Mouse (Mus musculus): ENCODE results near the gene Zfand3.

Zfand3 gene

DNA sequence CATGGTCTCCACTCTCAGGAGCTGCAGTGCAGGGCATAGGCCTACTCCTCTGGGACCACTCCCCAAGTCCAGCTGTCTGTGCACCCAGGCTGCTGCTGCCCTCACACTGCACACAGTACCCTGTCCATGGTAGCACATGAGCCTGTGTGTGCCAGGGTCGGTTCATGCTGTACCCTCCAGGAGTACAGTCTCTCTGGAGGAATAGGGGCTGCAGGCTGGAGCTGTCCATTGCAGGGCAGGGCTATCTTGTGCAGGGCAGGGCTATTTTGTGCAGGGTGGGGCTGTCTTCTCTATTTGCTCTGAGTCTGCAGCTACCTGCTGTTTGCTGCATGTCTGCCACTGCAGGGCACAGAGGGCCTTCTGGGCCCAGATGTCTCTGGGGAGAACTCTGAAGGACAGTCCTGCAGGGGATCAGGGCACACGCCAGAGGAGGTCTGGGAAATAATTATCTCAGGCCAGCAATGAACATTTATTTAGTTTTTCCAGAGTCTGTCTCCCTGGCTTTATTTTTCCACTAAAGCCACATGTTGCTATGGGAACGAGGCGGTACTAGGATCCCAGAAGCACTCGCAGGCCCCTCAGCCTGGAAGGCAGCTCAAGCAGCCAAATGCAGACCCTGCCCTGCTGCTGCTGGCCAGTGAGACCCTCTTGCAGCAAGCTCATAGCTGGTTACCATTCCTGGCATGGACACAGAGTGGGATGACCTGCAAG, 220.7 kb downstream of the Zfand3 start:
- DNase-seq (ENCODE audit: low spot score in 2 of 2), result no peak

DNA sequence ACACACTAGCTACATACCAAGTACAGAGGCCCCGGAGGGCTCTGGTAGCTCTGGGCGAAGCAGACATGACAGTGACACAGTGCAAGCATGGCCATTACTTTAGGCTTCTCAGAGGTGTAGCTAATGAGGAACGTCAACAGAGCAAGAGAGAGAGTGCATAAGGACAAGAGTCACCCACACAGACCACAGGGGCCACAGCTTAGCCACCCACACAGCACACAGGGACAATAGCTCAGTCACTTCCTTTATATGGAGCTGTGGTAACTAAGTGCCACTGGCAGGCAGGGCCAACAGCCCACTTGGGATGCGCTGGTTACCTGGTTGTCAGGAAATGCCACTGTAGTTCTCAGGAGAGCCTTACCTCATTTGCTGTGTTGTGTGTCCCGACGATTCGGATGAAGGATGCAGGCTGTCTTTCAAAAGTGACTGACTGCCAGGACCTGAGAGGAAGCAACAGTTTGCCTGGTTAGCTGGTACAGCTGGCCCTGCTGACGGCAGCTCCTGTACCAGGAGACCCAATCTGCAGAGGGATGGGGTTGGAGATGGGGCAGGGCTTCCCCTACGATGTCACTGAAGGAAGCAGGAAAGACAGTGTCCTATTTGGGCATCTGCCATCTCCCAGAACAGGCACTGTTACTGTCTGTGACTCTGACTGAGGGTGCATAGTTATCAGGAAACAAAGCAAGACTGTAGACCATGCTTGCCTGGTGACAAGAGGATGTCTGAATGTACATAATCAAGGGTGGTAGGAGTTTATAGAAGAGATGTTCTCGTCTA, 224.1 kb downstream of the Zfand3 start:
- DNase-seq (ENCODE audit: low spot score in 2 of 2), result no peak

DNA sequence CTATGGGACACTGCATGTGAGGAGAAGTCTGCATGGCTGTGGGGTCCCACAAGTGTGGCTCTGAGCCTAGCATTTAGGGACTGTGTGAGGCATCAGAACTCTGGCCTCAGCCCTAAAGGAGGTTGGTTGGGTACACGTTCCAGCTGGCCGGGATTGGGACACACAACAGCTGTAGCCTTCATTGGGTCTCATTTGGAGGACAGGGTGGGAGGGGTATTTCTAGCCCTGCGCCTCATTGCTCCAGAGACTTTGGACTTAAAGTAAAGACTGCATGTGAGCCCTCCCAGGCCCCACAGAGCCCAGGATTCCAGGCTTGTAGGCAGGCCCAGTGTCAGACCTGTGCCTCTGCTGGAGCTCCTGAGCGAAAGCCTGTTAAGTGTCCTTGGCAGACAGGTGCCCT, 225.9 kb downstream of the Zfand3 start:
- no peak for DNase-seq (ENCODE audit: low spot score in 2 of 2)

DNA sequence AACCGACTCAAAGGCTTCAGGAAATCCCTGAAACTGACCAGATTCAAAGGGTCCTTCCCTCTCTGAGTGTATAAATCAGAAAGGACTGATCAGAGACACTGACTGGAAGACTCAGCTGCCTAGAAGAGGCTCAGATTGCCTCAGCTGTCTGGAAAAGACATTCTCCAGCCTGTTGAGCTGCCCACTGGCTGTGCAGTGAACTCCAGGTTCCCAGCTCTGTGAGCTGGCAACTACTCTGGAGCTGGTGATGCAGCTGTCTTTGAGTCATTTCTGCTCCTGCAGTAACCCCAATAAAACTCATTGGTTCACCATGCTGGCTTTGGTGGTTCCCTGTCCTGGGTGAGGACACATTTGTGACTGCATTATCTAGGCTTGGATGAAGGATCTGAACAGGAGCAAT, 226.9 kb downstream of the Zfand3 start:
- no peak for DNase-seq (ENCODE audit: low spot score in 2 of 2)

DNA sequence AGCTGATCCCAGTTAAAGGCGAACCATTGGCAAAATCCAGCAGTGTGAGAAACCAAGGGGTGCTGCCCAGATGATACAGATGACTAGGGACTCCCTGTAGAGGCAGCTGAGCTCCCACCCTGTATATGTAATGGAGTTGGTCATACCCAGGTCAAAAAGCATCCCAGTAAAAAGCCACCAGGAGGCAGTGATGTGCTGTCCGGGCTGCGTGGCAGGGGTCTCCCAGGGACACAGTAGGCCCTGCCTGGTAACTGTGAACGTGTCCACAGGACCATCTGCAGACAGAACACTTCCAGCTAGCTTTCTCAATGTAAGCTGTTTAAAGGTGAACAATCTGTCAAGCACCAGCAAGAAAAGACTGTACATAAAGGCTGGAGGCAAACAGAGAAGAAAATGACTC, 228.2 kb downstream of the Zfand3 start:
- no peak for DNase-seq (ENCODE audit: low spot score in 2 of 2)

DNA sequence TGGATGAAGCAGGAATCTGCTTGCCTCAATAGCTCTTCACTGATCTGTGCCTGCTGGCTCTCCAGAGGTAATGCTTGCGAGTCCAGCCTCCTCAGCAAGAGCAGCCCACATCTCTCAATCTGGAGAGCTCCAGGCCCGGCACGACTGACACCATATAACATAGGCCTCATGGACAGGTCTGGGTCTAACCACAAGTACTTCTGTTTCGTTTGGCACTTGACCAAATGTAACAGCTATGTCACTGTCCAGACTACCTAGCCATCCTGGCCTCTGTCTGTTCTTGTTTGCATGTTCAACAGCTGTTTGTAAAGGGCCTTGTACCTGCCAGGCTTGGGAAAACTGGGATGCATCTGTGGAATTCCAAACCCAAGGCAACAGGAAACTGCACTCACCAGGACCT, 230.8 kb downstream of the Zfand3 start:
- DNase-seq (ENCODE audit: low spot score in 2 of 2), result no peak

DNA sequence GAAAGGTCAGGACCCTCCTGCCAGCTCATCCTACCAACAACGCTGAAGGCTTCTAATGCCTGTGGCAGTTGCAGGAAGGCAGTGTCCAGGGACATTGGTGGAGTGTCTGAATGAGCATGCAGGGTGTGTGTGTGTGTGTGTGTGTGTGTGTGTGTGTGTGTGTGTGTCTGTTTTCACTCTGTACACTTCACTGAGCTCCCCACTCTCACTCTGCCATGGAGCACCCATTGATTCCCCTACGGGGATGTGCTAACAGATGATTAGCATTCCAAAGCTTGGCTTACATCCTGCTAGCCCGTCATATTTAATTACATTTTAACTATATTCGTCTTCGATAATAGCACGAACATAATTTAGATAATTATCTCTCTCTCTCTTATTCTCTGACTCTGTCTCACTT, 232.1 kb downstream of the Zfand3 start:
- no peak for DNase-seq (ENCODE audit: low spot score in 2 of 2)

DNA sequence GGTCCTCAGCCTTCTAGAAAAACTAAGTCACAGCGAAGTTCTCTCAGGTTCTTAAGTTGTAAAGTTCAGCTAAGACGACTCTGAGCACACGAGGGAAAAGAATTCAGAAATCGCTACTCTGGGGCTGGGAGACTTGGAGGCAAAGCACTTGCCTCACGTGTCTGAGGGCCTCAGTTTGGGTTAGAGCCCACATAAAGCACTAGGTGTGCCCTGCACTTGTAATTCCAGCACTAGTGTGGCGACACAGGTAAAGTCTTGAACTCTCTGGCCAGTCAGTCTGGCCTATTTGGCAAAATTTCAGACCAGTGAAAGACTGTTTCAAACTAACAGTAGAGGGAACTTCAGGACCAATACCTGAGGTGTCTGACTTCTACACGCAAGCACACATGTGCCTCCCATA, 233.1 kb downstream of the Zfand3 start:
- no peak for DNase-seq (ENCODE audit: low spot score in 2 of 2)

DNA sequence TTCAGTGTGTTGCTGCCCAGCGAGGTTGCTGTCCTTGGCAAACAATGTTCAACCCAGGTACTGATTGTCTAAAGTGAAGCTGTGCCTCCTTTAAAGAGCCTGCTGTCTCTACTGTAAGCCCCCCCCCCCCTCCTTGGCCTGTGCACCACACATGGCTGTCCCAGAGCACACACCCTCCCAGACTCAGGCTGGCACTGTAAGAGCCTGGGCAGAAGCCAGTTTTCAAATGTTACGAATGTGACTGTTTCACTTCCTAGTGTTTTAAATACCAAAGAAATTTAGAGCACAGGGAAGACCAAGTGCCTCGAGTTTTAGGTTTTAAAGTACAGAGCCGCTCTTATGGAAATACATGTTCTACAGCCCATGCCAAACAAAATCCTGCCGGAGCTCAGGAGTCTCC, 234.9 kb downstream of the Zfand3 start:
- DNase-seq (ENCODE audit: low spot score in 2 of 2), result no peak

DNA sequence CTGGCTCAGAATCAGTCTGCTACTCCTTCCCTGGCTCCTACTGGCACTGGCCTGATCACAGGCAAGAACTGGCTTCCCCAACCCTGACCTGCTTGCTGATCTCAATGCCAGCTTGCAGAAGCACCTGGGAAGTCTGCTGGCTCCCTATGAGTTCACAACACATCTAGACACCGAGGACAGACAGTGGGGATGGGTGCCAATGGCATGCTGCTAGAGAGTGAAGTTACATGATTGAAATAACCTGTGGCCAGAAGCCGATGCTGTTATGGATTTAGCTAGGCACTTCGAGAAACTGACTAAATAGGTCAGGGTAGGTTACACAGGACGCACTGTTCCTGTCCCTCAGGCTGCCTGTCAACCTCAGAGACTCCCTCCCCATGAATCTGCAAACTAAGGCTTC, 236.1 kb downstream of the Zfand3 start:
- DNase-seq (ENCODE audit: low spot score in 2 of 2), result no peak

DNA sequence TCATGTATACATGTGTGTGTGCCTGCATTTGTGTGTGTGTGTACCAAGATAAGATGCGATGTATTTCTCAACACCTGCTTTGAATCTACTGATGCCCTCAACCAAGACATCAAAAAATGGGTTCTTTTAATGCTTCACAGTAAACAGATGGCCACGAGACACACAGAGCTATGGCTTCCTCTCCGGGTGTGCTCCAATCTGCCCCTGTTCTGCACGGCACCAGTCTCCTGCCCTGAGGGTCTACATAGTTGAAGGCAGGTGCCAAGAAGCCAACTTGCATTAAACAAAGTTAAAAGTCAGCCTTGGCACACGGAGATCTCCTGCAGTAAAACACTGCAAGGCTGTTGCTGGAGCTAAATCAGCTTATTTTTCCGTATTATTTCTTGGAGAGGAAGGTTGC, 236.5 kb downstream of the Zfand3 start:
- no peak for DNase-seq (ENCODE audit: low spot score in 2 of 2)

DNA sequence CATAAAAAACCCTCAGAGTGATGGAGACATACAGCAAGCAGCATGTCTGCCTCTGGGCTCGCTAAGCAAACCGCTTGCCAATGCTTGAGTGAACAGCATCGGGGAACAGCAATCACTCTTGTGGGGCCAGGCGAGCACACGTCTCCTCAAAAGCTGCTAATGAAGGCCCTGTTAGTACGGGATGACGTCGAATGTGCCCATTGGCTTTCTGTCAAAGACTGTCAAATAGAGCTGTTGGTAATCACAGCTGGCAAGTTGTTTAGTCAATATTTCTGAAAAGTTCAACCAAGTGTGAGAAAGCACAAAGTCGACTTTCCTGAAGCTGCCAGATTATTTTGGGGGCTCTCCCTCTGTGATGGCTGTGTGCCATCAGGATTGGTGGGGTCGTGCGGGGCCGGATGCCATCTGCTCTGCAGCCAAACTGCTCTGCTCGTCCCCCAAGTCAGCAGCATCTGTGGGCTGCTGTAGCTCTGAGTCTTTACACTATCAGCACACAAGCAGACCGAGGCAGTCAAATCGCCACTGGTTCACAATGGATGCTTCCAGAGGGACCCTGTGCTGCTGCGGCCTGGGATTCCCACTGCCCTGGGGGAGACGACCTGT, 237.3 kb downstream of the Zfand3 start:
- DNase-seq (ENCODE audit: low spot score in 2 of 2), result no peak

DNA sequence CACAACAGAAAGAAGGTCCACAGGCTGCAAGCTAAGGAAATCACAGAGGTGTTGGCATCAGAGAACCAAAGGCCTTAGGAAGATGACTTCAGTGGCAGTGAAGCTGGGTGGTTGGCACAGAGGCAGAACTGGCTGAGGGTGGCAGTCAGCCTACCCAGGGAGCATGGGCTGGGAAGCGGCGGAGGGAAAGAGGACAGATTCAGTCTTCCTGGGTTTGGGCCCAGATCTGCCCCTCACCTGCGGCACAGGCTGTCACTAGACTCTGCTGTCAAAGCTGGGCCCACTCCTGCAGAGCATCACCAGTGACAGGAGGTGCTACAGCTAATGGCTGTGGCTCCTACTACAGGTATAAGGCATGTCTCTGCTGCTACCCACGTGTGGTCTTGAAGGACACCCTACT, 238.1 kb downstream of the Zfand3 start:
- DNase-seq (ENCODE audit: low spot score in 2 of 2), result no peak

DNA sequence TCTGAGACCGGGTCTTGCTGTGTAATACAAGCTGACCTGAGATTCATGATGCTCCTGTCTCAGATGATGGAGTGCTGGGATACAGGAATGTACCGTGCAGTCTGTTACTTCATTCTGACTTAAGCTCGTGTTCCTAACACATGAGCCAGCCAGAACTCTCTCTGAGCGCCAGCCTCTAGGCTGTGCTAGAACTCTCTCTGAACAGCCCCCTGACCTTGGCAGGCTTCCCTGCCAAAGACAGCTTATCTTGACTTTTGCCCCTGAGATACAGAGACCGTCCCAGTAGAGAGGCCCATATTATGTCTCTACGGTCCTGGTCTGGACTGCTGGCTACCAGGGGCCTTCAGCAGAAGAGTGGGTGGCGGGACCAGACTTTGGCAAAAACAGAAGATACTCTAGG, 239.0 kb downstream of the Zfand3 start:
- DNase-seq (ENCODE audit: low spot score in 2 of 2), result no peak

DNA sequence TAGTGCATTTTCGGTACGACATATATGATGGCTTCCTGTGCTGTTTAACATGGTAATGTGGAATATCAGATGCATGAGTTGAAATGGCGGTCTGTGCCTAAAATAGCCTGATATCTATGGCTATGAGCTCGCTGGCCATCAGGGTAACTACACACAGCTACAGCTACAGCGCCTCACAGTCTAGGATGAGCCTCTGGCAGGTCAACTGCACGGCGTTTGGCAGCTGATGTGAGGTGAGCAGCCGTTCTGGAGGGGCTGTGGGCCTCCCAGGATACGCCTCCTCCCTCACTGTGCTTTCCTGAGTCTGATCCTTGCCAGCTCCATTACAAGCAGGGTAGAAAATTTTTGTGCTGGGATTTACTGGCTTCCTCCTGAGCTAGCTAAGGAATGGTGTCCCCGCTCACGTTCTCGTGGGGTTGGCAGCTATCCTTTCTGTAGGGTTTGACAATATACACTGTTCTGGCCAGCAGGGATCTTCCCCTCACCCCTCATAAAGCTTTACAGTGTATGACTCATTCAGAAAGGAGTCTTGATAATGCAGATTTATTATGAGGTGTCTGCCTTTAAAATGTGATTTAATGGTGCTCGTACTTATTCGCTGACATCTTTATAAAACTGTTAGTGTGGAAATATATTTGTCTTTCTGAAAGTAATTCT, 240.2 kb downstream of the Zfand3 start:
- no peak for DNase-seq (ENCODE audit: low spot score in 2 of 2)

DNA sequence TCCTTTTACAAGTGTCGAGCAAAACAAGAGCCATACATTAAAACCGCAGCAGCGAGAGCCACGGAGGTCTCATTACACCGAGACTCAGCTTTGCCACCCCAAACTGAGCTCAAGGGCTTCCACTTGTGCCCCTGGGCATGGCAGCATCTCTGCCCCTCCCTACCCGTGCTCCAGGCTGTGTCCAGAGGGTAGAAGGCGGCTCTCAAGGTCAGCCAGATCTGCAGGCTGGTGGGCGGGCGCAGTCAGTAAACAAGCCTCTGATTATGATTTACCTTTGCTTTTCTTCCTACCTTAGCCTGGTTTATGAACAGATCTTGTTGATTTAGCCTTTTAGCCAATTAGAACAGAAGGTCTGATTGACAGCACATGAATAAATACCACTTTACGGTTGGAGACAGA, 240.8 kb downstream of the Zfand3 start:
- no peak for DNase-seq (ENCODE audit: low spot score in 2 of 2)

DNA sequence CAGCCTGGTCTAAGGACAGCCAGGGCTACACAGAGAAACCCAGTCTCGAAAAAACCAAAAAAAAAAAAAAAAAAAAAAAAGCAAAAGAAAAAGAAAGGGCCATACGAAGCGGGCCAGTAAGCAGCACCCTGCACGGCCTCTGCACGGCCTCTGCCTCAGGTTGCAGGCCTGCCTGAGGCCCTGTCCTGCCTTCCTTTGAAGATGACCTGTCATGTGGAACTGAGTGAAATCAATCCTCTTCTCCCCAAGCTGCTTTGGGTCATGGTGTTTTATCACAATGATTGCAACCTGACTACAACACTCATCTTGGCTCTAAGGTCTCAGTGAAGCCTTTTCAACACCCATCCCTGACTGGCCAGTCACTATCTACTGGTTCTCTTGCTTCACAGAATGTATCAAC, 248.5 kb downstream of the Zfand3 start:
- no peak for DNase-seq (ENCODE audit: low spot score in 2 of 2)

DNA sequence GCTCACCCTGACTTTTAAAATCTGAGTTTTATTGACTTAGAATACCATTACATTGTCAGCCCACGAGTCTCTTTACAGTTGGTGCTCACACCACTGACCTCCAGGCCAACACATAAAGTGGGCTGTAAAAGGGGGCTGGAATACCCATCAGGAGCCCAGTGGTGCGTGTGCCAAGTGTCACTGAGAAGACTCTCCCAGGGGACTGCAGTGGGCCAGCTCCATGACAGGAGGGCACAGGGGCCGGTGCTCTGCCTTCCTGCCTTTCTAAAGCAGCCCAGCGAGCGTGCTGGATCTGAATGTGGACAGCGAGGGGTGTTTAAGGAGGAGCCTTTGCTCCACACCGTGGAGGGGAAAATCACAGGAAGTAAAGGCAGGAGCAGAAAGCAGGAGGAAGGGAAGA, 249.4 kb downstream of the Zfand3 start:
- DNase-seq (ENCODE audit: low spot score in 2 of 2), result no peak

DNA sequence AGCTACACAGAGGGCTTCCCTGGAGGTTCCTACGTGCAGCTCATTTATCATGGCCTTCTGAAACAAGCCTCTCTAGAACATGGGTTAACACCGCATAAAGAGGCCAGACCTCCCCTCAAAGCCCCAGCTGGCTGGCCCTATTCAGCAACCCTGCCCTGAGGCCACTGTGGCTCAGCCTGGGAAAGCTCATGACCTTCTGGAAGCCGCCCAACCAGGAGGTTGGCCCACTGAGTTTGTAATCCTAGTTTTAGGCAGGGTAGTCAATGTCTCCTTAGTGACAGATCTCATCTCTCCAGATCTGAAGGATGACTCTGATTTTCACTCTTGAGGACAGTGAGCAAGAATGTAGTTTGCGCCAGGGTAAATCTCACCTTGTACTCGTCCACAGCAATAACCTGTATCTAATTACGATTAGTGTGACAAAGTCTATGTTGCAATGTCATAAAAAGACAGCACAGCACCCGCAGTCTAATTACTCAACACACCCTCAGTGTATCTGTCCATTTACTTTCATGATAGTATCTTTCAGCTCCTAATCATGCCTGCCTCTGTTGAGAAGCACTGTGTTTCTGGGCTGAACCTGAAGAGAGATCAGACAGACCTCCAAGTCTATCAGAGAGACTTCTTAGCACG, 251.5 kb downstream of the Zfand3 start:
- no peak for DNase-seq (ENCODE audit: low spot score in 2 of 2)

DNA sequence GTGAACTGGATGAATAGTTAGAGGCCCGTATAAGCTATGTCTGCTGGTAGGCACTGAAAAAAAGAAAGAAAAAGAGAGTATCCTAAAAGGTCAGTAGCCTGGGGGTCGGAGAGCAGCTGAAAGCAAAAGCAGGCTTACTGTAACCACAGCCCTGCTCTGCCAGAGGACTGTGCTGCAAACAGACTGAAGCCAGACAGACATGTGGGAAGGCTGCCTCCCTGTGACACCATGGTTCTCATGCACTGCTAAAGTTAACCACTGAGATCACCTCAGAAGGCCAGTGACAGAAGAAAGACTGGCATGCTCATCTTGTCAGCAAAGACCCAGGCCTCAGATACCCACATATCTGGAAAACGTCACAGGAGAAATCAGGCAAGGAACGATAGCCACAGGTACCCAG, 253.9 kb downstream of the Zfand3 start:
- no peak for DNase-seq (ENCODE audit: low spot score in 2 of 2)

DNA sequence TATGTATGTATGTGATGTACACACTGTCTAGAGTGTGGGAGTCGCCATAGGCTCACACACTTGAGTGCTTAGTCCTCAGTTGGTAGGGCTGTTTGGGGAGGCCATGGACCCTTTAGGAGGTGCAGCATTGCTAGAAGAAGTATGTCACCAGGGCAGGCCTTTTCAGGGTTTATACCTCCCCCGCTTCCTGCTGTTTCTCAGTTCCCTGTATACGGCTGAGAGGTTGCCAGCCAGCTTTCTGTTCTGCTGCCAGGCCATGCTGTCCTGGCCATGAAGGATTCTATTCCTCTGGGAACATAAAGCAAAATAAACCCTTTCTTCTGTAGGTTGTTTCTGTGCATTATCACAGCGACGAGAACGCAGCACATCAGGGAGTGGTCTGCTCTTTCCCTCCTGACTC, 255.4 kb downstream of the Zfand3 start:
- no peak for DNase-seq (ENCODE audit: low spot score in 2 of 2)
